Mouse (Mus musculus): ENCODE measurements at regions not wholly inside any gene's neighbourhood (a gene's known extent, or its start where the extent isn't known, plus 50 kb on each side); places are given as distances from the start of the nearest gene placed in this dataset.
"Not testable (repeated sequence)": the region's sequence is repeated elsewhere in the genome, so short reads cannot be mapped to it uniquely, and the experiment has no call there.

GRCm38 (mm10) chr10:117567379-117568137 lies 61.7 kb upstream of the Cpm start:
- no peak for DNase-seq (ENCODE audit: low spot score in 2 of 2)

GRCm38 (mm10) chr10:117566648-117567378 lies 62.5 kb upstream of the Cpm start:
- no peak for DNase-seq (ENCODE audit: low spot score in 2 of 2)

GRCm38 (mm10) chr10:117566204-117566603 lies 63.1 kb upstream of the Cpm start:
- no peak for DNase-seq (ENCODE audit: low spot score in 2 of 2)

GRCm38 (mm10) chr10:117565529-117566086 lies 63.7 kb upstream of the Cpm start:
- DNase-seq (ENCODE audit: low spot score in 2 of 2), result no peak

GRCm38 (mm10) chr10:117565110-117565509 lies 64.2 kb upstream of the Cpm start:
- no peak for DNase-seq (ENCODE audit: low spot score in 2 of 2)

- no peak for DNase-seq (ENCODE audit: low spot score in 2 of 2)
Observed at GRCm38 (mm10) chr10:117564118-117565040, 64.9 kb upstream of the Cpm start.

- DNase-seq (ENCODE audit: low spot score in 2 of 2), result no peak
Observed at GRCm38 (mm10) chr10:117563429-117564117, 65.7 kb upstream of the Cpm start.

GRCm38 (mm10) chr10:117562850-117563248 lies 66.5 kb upstream of the Cpm start:
- not testable (repeated sequence) for DNase-seq (ENCODE audit: low spot score in 2 of 2)

- no peak for DNase-seq (ENCODE audit: low spot score in 2 of 2)
Observed at GRCm38 (mm10) chr10:117561909-117562849, 67.1 kb upstream of the Cpm start.

GRCm38 (mm10) chr10:117561279-117561820 lies 68.0 kb upstream of the Cpm start:
- DNase-seq (ENCODE audit: low spot score in 2 of 2), result no peak

GRCm38 (mm10) chr10:117560396-117561278 lies 68.7 kb upstream of the Cpm start:
- no peak for DNase-seq (ENCODE audit: low spot score in 2 of 2)

GRCm38 (mm10) chr10:117559615-117560395 lies 69.5 kb upstream of the Cpm start:
- DNase-seq (ENCODE audit: low spot score in 2 of 2), result no peak

GRCm38 (mm10) chr10:117558891-117559614 lies 70.2 kb upstream of the Cpm start:
- DNase-seq (ENCODE audit: low spot score in 2 of 2), result no peak

- no peak for DNase-seq (ENCODE audit: low spot score in 2 of 2)
Observed at GRCm38 (mm10) chr10:117558292-117558800, 71.0 kb upstream of the Cpm start.

- no peak for DNase-seq (ENCODE audit: low spot score in 2 of 2)
Observed at GRCm38 (mm10) chr10:117557666-117558065, 71.6 kb upstream of the Cpm start.

- DNase-seq (ENCODE audit: low spot score in 2 of 2), result no peak
Observed at GRCm38 (mm10) chr10:117556851-117557542, 72.3 kb upstream of the Cpm start.
